Mouse (Mus musculus) hindbrain, embryonic 14.5 days (tissue): ENCODE data around the gene Gm17490. TPM values are rescaled to one million over a fixed set of nuclear protein-coding genes. Genes with fewer than 3 reads are reported as not detected.

ENCODE experiments used
- ATAC-seq: fragments of 200-750 bp; cut with Nextera tagmentation; 2 replicates; pipeline ENCODE4 v1.8.0; 2017; ENCODE audit warnings: moderate number of reproducible peaks, mild to moderate bottlenecking, moderate TSS enrichment, moderate library complexity; ENCODE audit not compliant: low FRiP score
- DNase-seq: peaks from one replicate; pipeline ENCODE4 v3.0.0-alpha.2; 2015; ENCODE audit warnings: low spot score
- H3K27ac ChIP-seq: fragments of 300-500 bp; sonication (generic); 2 replicates; pipeline ENCODE4 v1.5.1; 2014; ENCODE audit warnings: mild to moderate bottlenecking, moderate library complexity
- H3K27me3 ChIP-seq: fragments of 300-500 bp; sonication (generic); 2 replicates; pipeline ENCODE4 v1.6.1; 2014; ENCODE audit warnings: mild to moderate bottlenecking, low read length, mixed read lengths; ENCODE audit not compliant: control insufficient read depth, insufficient read depth
- H3K36me3 ChIP-seq: fragments of 300-500 bp; sonication (generic); replicated peaks from 2 replicates; pipeline ENCODE4 v1.6.1; 2014; ENCODE audit not compliant: control insufficient read depth, insufficient read depth
- H3K4me1 ChIP-seq: fragments of 300-500 bp; sonication (generic); replicated peaks from 2 replicates; pipeline ENCODE4 v1.6.1; 2014; ENCODE audit warnings: antibody characterized with exemption, low read length, mixed read lengths; ENCODE audit not compliant: control insufficient read depth, insufficient read depth
- H3K4me2 ChIP-seq: fragments of 300-500 bp; sonication (generic); replicated peaks from 2 replicates; pipeline ENCODE4 v1.6.1; 2014; ENCODE audit warnings: mild to moderate bottlenecking, moderate library complexity
- H3K4me3 ChIP-seq: fragments of 300-500 bp; sonication (generic); replicated peaks from 2 replicates; pipeline ENCODE4 v1.5.1; 2014; ENCODE audit warnings: mild to moderate bottlenecking, low read length
- H3K9ac ChIP-seq: fragments of 300-500 bp; sonication (generic); 2 replicates; pipeline ENCODE4 v1.6.1; 2014
- H3K9me3 ChIP-seq: fragments of 300-500 bp; sonication (generic); 2 replicates; pipeline ENCODE4 v1.6.1; 2016; ENCODE audit warnings: low read length; ENCODE audit not compliant: control insufficient read depth
- WGBS: fragments of 180-500 bp; shearing (Covaris S2); extraction: QIAGEN DNeasy Blood & Tissue Kit; methylation state at CpG from one replicate; pipeline ENCODE4 v1.1.7; 2014; 5-methylcytosine and 5-hydroxymethylcytosine counted together
- polyA plus RNA-seq: library from polyadenylated mRNA; unstranded; fragments of >200 nt; fragmentation: Nextera tagmentation; extraction: Ambion mirVana; gene quantifications from 2 replicates; pipeline ENCODE4 v1.2.1, GENCODE M21; 2014

Gene Gm17490
- polyA plus RNA-seq = not detected in 2 replicates

DNA sequence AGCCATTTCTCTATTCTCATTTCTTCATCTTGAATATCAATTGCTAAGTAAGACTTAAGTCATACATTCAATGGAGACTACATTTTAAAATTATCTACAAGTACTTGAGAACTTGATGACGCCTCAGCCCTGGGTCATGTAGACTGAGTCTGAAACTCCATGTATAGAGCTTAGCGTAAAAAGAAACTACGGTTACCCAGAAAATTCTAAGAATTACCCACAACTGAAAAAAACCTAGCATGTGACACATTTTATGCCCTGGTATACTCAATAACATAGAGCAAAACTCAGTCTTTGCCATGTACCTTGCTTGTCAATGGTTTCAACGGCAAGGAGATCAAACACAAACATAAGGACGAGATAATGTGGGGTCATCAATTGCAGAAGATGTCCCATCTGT lies at the start of gene Gm17490:
Gene Gm17490, minus strand, starts transcription at position 375 of the 400 bp plus-strand sequence.
- H3K9me3 ChIP-seq = no peaks in the 10 kb centered on the region
- WGBS = 94% methylated on average over 5 of the region's 5 CpGs
- no peak for DNase-seq
- no peak for ATAC-seq
- H3K27me3 ChIP-seq = no peaks in the 10 kb centered on the region
- no peak within 1 kb of the TSS for H3K4me3 ChIP-seq
- H3K36me3 ChIP-seq = no peaks in the 10 kb centered on the region
- H3K9ac ChIP-seq = no peak within 1 kb of the TSS
- no peak within 1 kb of the TSS for H3K27ac ChIP-seq
- no peaks in the 10 kb centered on the region for H3K4me1 ChIP-seq
- no peak within 1 kb of the TSS for H3K4me2 ChIP-seq

DNA sequence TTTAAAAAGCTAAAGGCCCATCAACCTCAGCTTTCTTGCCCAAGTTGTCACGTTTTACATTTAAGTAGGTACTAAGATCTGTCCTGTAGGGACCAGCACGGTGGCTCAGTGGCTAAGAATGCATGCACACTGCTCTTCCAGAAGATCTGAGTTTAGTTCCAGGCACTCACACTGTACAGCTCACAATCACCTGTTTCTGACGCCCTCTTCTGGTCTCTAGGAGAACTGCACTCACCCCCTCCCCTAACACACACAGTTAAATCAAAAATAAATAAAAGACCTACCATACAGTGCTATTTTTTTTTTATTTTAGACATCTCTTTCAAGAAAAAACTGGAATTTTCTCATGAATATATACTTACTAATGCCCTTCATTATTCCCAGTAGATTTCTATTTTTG lies 46.1 kb upstream of the Gm17490 start:
- no peak for DNase-seq
- WGBS = 25% methylated on average over 3 of the region's 3 CpGs

DNA sequence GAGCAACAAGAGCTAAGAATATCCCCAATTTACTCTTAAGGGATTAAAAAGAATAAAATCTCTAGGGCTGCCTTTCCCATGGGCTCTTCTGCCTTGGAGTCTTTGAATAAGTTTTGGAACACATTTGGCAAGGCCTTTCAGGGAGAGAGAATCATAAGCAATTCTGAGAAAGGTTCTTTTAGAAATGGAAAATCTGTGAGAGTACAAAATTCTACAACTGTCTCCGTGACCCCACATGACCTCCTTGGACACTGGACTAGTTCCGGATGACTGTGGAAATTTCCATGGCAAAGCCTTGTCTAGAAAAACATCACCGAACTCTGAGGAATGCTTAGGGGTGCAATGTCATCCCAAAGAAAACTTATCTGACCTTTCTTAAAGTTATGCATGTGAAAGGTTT lies 39.3 kb upstream of the Gm17490 start:
- WGBS = 90% methylated on average over 3 of the region's 3 CpGs
- Histone ChIP-seq H3K4me1 (no peaks in the 10 kb centered on the region), H3K27ac (no peak overlapping the region), H3K36me3 (no peaks in the 10 kb centered on the region), H3K27me3 (no peaks in the 10 kb centered on the region), H3K9me3 (no peaks in the 10 kb centered on the region), H3K4me3 (no peak overlapping the region), H3K4me2 (no peak overlapping the region), H3K9ac (no peak overlapping the region)
- DNase-seq (no peak), ATAC-seq (no peak)

More for the DNA sequence above, 46.1 kb upstream of the Gm17490 start:
- no peak overlapping the region for H3K27ac ChIP-seq
- no peaks in the 10 kb centered on the region for H3K4me1 ChIP-seq
- no peak overlapping the region for H3K4me2 ChIP-seq
- no peak overlapping the region for H3K4me3 ChIP-seq
- H3K9me3 ChIP-seq = no peaks in the 10 kb centered on the region
- no peaks in the 10 kb centered on the region for H3K36me3 ChIP-seq
- no peak overlapping the region for H3K9ac ChIP-seq
- H3K27me3 ChIP-seq = no peaks in the 10 kb centered on the region
- ATAC-seq = no peak

DNA sequence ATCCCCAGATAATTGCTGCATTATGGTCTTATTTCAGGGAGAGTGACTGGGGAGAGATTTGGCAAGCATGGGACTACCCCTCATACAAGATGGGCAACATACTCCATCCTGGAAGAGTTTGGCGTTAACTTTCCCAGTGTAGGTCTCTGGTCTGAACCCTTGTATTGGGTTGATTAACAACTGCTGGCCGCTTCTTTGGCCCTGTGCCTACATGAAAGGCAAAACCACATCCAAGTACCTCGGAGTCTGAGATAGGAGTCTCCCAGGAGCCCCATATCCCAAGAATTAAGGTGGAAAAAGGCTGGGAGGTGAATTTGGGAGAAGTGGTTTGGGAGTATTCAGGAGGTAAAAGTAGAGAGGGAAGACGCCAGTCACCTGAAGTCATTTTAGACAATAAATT lies 38.7 kb upstream of the Gm17490 start:
- Histone ChIP-seq H3K9me3 (no peaks in the 10 kb centered on the region), H3K27me3 (no peaks in the 10 kb centered on the region), H3K4me3 (no peak overlapping the region), H3K4me2 (no peak overlapping the region), H3K27ac (no peak overlapping the region), H3K9ac (no peak overlapping the region), H3K4me1 (no peaks in the 10 kb centered on the region), H3K36me3 (no peaks in the 10 kb centered on the region)
- DNase-seq = no peak
- 89% methylated on average over 4 of the region's 4 CpGs for WGBS
- ATAC-seq = no peak

DNA sequence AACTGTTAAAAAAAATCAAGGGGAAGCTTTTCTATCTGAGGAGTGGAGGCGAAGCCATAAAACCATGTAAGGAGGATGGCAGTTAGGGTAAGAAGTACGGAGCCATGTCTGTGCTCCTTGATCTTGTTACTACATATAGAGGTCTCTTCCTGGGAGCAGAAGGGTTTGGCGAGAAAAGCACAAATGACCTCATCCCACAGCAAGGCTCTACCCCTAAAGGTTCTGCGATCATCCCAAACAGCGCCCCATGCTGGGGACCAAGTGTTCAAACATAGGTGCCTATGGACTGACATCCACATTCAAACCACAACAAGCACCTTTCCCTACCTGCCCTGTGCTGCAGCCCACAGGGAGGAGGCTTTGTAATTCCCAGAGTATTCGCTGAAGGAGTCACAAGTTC lies 38.3 kb upstream of the Gm17490 start:
- peak overlapping the region; percentile 42 for H3K4me2 ChIP-seq
- 0 out of 2 replicates have a peak overlapping the region, but pooled peaks have one; percentile 24 for H3K9ac ChIP-seq
- WGBS = 50% methylated on average over 6 of the region's 6 CpGs
- no peaks in the 10 kb centered on the region for H3K36me3 ChIP-seq
- H3K9me3 ChIP-seq = no peaks in the 10 kb centered on the region
- H3K4me3 ChIP-seq = peak overlapping the region; percentile 17
- no peaks in the 10 kb centered on the region for H3K4me1 ChIP-seq
- ATAC-seq (peak; percentile 46; the same call in 1 of the 2 replicates), DNase-seq (peak; percentile 28)
- H3K27ac ChIP-seq = no peak overlapping the region
- H3K27me3 ChIP-seq = no peaks in the 10 kb centered on the region

DNA sequence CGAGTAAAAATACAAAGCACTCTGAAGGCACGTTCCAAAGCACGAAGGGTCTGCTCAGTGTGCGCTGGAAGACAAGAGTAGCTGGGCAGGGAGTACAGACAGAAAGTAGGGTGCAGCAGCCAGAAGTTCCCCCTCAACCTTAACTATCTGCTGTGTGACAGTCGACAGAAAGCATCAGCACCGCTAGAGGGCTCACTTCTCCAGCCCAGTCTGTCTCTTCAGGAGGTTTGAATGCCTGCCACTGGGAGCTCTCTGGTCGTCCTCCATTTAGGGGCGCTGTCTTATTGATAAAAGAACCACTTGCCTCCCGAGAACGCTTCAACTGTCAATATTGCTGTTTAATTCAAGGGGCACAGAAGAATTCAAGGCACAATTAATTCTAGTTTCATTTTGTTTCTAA lies 37.9 kb upstream of the Gm17490 start:
- Histone ChIP-seq H3K4me3 (peak overlapping the region; percentile 17), H3K27me3 (no peaks in the 10 kb centered on the region), H3K4me2 (peak overlapping the region; percentile 42), H3K4me1 (no peaks in the 10 kb centered on the region), H3K36me3 (no peaks in the 10 kb centered on the region), H3K27ac (no peak overlapping the region), H3K9me3 (no peaks in the 10 kb centered on the region), H3K9ac (0 out of 2 replicates have a peak overlapping the region, but pooled peaks have one; percentile 24)
- WGBS = 5% methylated on average over 10 of the region's 10 CpGs
- ATAC-seq (peak; percentile 89), DNase-seq (peak; percentile 81)

DNA sequence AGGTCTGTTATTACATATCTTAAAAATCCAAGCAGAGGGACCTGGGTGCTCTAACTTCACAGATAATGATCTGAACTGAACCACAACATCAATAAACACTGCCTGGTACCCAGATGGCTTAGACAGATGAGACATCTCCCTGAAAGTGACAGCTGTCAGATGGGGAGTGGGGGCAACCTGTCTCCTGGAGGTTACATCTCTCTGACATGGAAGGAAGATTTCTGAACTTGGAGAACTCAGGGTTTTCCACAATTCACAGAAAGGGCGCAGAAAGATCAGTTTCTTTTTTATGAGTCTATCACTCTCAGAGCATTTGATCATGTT lies 36.8 kb upstream of the Gm17490 start:
- Histone ChIP-seq H3K4me1 (no peaks in the 10 kb centered on the region), H3K4me2 (no peak overlapping the region), H3K36me3 (no peaks in the 10 kb centered on the region), H3K27me3 (no peaks in the 10 kb centered on the region), H3K4me3 (no peak overlapping the region), H3K9me3 (no peaks in the 10 kb centered on the region), H3K9ac (no peak overlapping the region), H3K27ac (no peak overlapping the region)
- no peak for DNase-seq
- no peak for ATAC-seq
- WGBS = 96% methylated on average over 1 of the region's 1 CpGs

DNA sequence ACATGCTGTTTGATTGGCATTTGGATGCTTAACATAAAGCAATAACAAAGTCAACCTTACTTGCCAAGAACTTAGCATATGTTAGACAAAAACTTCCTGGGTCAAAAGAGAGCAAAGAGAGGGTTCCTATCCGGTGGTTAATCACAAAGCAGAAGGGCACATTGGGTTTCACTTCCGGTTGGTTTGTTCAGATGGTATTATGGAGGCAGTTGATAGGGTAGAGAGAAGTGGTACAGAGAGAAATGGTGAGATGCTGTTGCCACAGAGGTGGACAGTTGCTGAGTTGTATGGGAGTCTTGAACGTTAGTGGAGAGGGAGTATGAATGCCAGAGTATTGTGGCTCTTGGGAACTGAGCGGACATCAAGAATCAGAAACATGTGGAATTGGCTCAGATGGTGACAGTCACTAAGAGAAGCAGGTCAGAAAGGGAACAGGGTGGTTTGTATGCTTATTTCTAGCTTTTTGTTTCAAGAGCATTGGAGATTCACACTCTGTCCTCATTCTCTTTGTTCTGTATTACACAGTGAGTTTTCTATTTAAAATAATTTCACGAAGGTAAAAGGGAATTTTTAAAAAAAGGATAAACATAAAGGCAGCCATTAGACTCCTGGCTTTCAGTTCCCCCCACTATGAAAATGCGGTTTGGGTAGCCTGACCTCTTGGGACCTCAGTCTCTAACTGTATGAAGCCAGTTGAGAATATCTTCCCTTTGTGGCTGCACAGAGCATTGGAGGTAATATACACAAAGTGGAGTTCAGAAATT lies 36.3 kb upstream of the Gm17490 start:
- WGBS = 87% methylated on average over 6 of the region's 6 CpGs
- Histone ChIP-seq H3K27ac (no peak overlapping the region), H3K36me3 (no peaks in the 10 kb centered on the region), H3K9ac (no peak overlapping the region), H3K4me1 (no peaks in the 10 kb centered on the region), H3K27me3 (no peaks in the 10 kb centered on the region), H3K4me2 (no peak overlapping the region), H3K4me3 (no peak overlapping the region), H3K9me3 (no peaks in the 10 kb centered on the region)
- no peak for DNase-seq
- no peak for ATAC-seq

DNA sequence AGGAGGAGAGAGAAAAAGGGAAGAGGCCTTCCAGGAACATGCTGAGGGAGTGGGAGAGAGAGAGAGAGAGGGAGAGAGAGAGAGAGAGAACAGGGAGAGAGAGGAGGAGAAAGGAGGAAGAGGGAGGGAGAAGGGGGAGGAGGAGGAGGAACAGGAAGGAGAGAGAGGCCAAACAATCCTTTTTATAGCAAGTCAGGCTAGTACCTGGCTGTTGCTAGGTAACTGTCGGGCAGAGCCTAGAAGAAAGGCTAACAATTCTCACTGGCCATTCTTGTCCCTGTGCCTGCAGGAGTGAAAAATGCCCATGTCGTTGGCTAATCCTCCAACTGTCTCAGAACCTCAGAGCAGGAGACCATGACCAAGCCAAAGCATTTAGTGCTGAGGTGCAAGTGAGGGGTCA lies 33.2 kb upstream of the Gm17490 start:
- 40% methylated on average over 2 of the region's 2 CpGs for WGBS
- Histone ChIP-seq H3K4me3 (no peak overlapping the region), H3K27ac (no peak overlapping the region), H3K36me3 (no peaks in the 10 kb centered on the region), H3K4me1 (no peaks in the 10 kb centered on the region), H3K9ac (no peak overlapping the region), H3K9me3 (no peaks in the 10 kb centered on the region), H3K27me3 (no peaks in the 10 kb centered on the region), H3K4me2 (no peak overlapping the region)
- no peak for DNase-seq
- ATAC-seq = no peak

DNA sequence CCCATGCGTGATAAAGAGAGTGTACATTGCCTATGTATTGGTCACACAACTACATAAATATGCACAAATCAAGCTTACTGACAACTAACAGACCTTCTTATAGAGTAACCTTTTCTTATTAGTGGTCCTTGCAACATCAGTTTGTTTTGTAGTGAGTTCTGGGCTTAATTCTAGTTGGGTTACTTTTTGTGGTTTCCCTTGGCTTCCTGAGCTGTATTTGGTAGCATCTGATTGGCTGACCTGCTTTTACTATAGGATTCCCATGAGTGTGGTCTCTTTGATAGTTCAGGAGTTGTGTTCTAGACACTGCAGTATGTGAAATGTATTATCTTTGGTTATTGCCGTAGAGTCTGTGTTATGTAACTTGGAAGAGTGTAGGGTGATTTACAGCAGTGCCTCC lies 31.5 kb upstream of the Gm17490 start:
- Histone ChIP-seq H3K4me2 (no peak overlapping the region), H3K27me3 (no peaks in the 10 kb centered on the region), H3K27ac (no peak overlapping the region), H3K4me1 (no peaks in the 10 kb centered on the region), H3K9me3 (no peaks in the 10 kb centered on the region), H3K4me3 (no peak overlapping the region), H3K9ac (no peak overlapping the region), H3K36me3 (no peaks in the 10 kb centered on the region)
- DNase-seq (no peak), ATAC-seq (no peak)
- WGBS = 92% methylated on average over 2 of the region's 2 CpGs
